Mouse (Mus musculus) retina, postnatal 7 days (tissue): ENCODE results near the gene Srsf3.
A peak's percentile ranks its signal among the peaks of the same experiment; 100 is the strongest.
"Not testable (repeated sequence)": the region's sequence is repeated elsewhere in the genome, so short reads cannot be mapped to it uniquely, and the experiment has no call there.

Experiments
- DNase-seq: peaks from one replicate; pipeline ENCODE4 v3.0.0-alpha.2; 2012; ENCODE audit warnings: low read depth, low spot score

Srsf3 gene

DNA sequence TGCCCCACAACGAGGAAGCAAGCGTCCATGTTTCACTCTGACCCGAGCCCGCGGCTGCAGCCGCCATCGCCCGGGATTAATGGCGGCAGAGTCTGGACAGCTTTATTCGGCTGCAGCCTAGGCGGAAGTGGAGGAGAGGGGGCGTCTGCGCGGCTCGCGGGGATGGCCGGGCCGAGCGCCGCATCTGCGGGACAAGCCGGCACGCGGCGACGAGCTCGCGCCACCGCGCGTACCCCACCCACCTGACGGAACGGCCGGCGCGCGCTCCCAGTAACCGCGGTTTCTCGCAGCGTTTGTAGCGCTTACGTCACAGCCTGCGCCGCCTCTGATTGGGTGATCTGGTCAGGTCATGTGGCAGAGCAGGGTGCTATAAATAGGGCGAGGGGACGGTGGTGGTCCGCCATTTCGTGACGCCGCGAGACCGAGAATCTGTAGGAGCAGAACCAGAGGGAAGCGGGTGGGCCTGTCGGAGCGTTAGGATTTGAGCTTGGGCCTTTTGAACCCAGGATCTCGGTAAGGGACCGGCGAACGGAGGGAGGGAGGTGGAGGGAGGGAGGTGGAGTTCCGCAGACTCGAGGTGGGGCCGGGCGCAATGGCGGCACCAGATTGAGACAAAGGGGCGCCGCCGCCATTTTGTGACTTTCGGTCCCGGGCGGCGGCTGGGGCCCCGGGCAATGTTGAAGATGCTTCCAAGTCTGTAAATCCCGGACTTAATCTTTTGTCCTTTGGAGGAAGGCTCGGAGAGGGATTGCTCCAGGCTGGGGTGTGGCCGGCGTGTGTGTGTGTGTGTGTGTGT is at the start of gene Srsf3:
TSS of gene Srsf3 (plus strand) at position 355 of the 796 bp plus-strand sequence.
- peak; percentile 99 for DNase-seq

DNA sequence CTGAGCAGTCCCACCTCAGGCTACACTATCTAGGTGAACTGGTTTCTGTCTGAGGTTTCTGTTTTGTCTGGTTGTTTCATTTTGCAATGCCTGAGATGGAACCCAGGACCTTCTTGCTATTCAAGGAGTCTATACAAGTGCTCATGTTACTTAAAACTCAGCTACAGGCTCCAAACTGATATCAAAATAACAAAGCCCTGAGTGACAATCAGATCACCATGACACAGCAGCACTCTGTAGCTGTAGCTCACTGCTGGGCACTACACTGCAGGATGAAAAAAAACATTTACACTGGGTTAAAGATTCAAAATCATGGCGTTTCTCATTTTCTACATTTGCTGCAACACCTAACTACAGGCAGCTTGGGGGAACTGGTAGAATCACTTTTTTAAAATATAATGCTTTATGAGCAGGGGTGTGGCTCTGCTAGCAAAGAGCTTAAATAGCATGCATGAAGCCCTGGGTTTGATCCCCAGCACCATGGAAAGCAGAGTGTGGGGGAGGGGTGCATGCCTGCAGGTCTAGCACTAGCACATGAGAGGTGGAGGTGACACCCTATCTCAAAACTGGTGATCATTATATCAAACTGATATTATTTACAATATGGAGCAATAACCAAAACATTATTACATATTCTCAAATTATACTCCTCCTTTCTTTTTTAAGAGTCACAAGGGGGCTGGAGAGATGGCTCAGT is 47.6 kb upstream of the Srsf3 start:
- DNase-seq = no peak

DNA sequence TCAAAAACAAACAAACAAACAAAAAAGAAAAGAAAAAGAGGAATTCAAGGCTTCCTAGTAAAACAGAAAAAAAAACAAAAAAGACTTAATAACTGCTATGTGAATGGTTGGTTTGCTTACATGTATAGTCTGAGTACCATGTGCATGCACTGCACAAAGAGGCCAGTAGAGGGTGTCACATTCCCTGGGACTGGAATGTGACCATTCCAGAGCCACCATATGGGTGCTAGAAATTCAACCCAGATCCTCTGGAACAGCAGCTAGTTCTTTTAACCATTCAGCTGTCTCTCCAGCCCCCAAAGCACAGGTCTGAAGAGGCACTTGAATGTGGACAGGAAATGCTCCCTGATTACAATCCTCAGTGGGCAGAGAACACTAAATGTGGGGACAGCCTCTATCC is 45.6 kb upstream of the Srsf3 start:
- no peak for DNase-seq

DNA sequence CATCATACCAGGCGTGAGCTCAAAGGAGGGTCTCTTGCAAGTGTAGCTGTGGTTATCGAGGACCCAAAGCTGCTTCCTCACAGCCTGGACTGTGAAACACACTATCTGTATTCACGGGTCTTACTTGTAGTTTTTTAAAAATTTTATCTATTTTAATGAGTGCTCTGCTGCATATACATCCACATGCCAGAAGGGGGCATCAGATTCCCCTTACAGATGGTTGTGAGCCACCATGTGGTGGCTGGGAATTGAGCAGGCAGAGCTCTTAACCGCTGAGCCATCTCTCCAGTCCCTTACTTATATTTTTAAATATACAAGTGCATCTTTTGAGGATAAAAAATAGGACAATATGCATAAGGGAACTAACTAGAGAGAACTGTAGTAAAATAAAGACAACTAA is 44.7 kb upstream of the Srsf3 start:
- DNase-seq = no peak

DNA sequence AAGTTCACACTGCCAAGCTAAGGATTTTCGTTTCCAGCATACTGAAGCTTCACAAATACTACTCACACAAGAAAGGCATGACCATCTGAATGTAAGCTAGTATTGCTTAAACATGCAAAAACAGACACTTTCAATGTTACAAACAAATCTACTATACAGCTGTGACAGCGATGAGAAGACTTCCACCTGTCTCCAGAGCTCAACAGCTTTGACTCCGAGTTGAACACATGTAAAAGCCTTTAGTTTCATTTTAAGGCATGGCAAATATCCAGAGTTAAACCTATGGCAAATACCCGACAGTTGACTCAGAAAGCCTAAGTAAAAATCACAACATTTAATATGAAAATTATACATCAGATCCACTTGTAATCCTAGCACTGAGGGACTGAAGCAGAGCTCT is 44.1 kb upstream of the Srsf3 start:
- no peak for DNase-seq

DNA sequence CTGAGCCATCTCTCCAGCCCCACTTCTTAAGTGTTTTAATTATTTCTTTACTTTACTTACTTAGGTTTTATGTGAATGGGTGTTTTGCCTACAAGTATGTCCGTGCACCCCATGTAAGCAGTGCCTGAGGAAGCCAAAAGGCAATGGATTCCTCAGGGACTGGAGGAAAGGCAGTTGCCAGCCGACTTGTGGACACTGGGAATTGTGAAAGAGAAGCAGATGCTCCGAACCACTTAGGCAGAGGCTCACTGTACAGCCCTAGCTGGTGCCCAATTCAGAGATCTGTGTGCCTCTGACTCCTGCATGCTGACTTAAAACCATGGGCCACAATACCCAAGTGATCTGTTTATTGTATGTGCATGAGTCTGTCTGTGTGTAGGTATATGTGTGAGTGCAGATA is 43.4 kb upstream of the Srsf3 start:
- DNase-seq = no peak

DNA sequence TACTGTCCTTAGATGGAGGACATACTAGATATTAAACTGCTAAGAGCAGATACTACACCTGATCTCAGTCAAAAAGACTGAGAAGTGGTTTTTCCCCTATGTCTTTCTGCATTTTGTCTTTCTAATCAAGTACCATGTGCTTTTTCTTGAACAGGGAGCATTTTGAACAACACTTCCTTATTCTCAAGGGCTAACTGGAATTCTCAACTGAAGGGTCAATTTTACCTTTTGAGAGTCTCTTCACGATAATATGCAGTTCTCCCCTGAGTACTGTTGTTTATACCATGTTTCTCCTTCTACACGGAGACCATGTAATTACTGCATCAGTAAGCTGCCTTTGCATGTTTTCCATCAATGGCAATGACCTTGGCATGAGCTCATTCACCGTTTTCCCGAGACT is 42.4 kb upstream of the Srsf3 start:
- no peak for DNase-seq

DNA sequence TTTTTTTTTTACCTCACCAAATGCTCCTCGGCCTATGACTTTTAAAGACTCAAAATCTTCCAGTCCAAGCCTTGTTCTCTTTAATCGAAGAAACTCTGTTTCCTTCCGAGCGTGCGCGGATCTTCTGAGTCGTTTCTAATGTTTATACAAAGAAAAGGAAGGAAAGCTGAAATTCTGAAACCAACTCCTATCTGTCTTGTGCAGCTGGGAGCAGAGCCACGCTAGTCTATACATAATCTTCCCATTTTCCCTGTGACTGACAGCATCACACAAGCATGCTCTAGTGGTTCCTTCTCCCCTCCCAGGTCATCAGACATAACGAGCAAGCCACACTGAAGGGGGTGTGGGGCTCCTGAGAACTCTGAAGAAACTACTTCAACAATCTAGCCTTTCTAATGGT is 41.1 kb upstream of the Srsf3 start:
- DNase-seq = no peak

DNA sequence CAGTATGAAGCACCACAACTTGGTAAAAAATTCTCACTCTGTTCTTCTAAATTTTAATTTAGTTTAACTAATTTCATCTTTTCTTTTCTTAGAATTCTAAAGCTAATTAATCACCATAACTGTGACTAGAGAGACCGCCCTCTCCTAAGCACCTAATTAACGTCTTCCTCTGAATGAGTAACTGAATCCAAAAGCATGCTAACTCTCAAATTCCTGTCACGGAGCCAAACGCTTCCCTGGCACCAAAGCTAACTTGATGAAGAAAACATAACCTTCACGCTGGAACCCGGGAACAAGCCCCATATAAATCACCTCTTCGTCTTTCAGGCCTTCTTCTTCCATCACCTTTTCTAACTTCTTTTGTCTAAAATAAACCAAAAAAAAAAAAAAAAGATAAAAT is 40.3 kb upstream of the Srsf3 start:
- no peak for DNase-seq

DNA sequence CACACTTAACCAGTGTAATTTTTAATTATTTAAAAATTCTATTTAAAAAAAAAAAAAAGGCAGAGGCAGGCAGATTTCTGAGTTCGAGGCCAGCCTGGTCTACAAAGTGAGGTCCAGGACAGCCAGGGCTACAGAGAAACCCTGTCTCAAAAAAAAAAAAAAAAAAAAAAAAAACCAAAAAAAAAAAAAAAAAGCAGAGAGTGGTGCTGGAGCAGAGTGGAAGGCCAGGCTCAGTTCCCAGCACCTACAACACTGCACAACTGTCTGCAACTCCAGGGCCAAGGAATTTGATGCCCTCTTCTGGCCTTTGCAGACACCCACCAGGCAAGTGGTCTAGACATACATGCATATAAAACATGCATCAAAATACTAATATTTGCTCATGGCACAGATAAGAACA is 39.4 kb upstream of the Srsf3 start:
- DNase-seq = not testable (repeated sequence)

DNA sequence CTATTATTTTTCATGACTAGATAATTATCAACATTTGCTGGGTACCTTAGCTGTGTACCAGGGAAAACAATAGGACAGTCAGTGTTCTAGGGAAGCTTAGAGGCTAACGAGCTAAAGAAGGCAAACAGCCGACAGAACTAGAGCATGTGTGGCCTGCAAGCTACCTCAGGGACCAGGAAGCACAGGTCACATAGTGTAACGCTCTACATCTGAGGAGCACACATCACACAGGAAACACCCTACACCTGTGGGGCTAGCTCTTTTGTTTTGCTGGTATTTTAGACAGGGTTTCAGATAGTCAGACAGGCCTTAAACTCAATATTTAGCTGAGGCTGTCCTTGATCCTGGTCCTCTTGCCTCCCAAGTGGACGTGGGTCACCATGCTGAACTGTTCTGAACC is 37.8 kb upstream of the Srsf3 start:
- DNase-seq = no peak

DNA sequence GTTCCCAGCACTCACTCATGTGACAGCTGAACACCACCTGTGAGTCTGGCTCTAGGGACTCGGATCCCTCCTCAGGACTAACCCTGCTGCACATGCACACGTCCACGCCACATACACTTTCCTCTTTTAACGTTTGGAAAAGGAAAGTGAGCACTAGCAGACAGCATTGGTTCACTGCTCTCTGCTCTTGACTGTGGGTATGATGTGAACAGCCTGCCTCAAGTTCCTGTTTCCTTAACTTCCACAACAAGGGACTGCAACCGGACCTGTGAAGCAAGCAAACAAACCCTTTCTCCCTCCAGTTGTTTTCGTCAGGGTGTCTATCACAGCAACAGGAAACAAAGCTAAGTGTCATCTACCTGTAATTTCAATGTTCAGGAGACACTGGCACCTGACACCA is 32.0 kb upstream of the Srsf3 start:
- no peak for DNase-seq

DNA sequence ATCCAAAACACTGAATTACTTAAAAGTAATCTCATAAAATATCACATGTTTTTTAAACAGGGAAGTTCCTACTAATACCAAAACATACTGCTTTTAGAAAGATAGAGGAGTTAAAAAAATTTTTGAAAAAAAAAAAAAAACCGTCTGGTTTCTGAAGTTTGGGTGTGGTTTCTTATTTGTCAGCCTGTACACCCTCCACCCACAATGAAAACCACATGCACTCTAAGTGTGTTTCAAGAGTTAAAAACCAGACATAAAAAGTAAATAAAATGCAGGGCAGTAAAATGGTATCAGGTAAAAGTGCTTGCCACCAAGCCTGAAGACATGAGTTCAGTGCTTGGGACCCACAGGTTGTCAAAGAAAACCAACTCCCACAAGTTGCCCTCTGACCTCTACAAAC is 28.7 kb upstream of the Srsf3 start:
- no peak for DNase-seq

DNA sequence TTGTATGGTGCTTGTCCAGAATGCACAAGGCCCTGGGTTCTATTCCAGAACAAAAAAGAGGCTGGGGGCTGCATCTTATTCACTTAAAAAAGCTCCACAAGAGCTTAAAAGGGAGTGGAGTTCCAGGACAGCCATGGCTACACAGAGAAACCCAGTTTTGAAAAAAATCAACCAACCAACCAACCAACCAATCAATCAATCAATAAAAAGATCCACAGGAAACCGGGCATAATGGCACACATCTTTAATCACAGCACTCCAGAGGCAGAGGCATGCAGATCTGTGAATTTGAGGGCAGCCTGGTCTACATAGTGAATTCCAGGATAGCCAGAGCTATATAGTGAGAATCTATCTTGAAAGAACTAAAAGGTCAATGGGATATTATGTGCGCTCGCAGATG is 27.4 kb upstream of the Srsf3 start:
- DNase-seq = no peak

DNA sequence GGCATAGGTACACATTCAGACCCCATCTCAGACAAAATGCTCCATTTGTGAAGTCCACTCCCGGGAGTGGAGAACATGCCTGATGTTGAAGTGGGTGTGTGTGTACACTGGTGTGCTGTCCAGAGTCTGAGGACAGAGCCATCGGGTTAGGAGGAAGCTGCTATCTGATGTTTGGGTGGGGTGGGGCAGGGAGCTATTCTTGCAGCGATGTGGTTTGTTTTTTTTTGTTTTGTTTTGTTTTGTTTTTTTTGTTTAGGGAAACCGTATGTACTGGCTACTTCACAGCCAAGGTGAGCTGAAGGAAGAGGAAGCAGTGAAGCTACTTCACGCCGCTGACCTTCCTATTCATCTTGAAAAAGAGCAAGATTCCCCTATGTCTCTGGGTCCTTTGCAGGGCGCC is 25.6 kb upstream of the Srsf3 start:
- no peak for DNase-seq

DNA sequence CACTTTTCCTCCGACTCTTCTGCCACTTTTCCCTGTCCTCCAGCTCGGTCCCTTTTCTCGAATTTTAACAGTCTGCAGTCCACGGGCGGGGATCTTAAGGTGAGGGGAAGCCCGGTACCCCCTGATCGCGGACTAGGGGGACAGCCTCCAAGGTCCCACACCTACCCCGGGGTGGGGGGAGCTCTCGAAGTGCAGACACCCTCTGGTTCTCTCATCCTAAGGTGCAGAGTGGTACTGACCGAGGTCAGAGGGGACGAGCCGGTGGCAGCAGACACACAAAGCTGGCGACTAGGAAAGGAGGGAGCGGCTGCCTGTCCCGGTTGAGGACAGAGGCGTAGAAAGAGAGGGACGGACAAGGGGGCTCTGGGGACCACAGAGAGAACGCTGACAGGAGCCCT is 25.2 kb upstream of the Srsf3 start:
- DNase-seq = no peak

DNA sequence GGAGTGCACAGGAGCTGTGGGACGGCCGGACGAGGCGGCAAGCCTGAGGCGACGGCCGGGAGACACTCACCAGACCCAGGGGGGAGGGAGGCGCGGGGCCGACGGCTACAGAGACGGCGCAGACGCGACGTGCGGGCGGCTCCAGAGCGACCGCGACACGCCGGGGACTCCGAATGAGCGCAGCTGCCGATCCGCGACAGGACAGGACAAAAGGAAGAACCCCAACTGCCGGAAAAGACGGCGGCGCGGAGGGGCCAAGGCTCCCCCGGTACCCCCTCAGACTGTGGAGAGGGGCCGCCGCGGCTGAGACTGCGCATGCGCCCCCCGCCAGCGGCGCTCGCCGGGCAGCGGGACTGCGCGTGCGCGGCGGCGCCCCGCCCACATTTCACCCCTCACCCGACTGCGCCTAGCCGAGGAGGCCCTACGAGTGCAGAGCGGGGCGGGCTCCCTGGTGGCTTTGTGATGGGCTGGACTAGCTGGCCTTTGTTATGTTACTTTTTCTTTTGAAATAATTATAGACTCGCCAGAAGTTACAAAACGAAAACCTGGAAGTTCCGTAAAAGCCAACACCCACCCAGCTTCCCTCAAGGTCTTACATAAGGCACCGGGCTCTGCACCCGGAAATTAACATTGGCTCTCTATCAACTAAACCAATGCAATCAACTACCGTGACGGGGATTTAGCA is 24.6 kb upstream of the Srsf3 start, which contains the start of gene Stk38:
TSS of gene Stk38 (minus strand) at position 355 of the 685 bp plus-strand sequence.
- peak; percentile 60 for DNase-seq

DNA sequence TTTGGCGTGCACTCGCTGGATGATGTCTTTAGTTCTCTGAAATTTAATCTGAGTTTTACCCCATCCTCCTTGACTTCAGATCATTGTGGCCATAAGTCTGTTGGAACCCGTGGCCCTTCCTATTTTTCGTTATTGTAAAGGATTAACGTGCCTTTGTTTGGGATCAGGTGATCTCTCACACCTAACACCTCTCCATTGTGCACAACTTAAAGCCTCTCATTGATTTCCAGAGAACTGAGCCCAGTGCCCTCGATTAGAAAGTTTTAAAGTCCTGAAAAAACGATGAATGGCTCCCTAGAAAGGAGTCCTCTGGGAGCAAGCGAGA is 24.1 kb upstream of the Srsf3 start:
- DNase-seq = no peak

DNA sequence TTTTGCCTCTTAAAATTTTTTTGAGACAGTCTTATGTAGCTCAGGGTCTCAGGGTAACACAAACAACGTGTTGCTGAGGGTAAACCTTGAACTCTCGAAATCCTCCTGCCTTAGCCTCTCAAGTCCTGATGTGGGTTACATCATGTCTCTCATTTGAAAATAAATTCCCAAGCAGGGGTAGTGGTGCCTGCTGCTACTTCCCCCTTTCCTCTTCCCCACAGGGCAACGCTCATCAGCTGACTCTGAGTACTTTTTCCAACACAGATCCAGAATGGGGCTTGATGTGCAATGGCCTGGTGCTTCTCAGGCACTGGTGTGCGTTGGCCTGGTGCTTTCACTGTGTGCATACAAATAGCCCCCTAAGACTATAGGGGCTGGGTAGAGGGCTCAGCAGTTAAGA is 23.2 kb upstream of the Srsf3 start:
- DNase-seq = no peak

DNA sequence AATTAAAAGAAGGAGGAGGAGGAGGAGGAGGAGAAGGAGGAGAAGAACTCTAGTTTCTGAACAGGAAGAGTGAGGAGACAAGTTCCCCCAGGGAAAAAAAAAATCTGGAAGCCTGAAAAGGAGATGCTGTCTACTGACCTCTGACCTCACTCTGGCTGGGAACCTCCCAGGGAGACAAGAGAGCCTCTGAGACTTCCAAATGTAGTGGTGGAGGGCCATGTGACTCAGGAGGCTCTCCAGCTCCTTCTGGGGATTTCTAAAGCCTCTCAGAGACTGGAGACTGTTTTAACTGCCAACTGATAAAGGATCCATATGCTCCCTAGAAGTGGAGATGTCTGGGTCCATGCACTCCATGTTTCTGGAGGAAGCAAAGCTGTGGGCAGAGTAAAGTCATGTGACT is 18.2 kb upstream of the Srsf3 start:
- DNase-seq = no peak

DNA sequence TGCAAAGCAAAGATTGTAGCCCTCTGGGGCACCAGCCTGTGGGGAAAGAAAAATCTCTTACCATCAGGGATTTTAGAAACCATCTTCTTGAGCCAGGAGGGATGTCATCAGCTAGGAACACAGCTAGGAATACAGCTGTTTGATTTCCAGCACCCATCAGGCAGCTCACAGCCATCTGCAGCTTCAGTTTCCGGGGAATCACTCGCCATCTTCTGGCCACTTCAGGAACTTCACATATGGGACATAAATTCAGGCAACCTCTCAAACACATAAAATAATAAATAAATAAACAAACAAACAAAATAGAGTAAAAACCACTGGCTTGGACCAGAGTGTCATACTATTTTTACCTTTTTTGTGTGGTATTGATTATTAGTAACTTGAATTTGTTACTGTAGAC is 16.8 kb upstream of the Srsf3 start:
- no peak for DNase-seq

DNA sequence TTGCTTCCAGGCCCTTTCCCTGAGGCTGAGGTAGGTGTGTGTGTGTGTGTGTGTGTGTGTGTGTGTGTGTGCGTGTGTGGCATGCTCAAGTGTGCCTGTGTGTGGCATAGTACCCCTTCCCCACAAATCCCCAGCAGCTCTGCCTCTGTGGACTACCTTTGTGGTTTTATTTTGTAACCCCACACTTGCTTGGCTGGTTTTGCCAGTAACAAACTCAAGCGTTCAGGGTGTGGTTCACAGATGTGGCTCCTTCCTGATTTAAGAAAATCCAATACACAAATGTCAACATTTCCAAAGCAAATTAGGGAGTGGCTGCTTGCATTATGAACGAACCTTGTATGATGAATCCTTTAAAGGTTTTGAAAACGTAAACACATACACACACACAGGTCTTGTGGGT is 15.7 kb upstream of the Srsf3 start:
- DNase-seq = no peak
